Mouse (Mus musculus) embryonic fibroblast, embryonic 13.5 days (primary cell): ENCODE results near the gene Klf7. TPM values are rescaled to one million over a fixed set of nuclear protein-coding genes. Genes with fewer than 3 reads are reported as not detected.

ENCODE experiments used
- H3K27ac ChIP-seq: 2 replicates; pipeline ENCODE4 v1.5.1; 2012; ENCODE audit warnings: low read length, control low read depth, inconsistent platforms; ENCODE audit not compliant: insufficient read depth
- H3K4me1 ChIP-seq: 2 replicates; pipeline ENCODE4 v1.6.1; 2011; ENCODE audit warnings: low read length; ENCODE audit not compliant: control insufficient read depth, insufficient read depth
- H3K4me3 ChIP-seq: 2 replicates; pipeline ENCODE4 v1.5.1; 2011; ENCODE audit warnings: mild to moderate bottlenecking, control low read depth, low read length; ENCODE audit not compliant: insufficient read depth
- CTCF ChIP-seq: IDR thresholded peaks from 2 replicates; pipeline ENCODE4 v1.5.1; 2011; ENCODE audit warnings: mild to moderate bottlenecking, control low read depth, low read length, moderate library complexity, borderline replicate concordance; ENCODE audit not compliant: insufficient read depth
- POLR2A ChIP-seq: IDR thresholded peaks from 2 replicates; pipeline ENCODE4 v1.6.1; 2011; ENCODE audit warnings: low read depth, mild to moderate bottlenecking, control low read depth, low read length, moderate library complexity
- polyA plus RNA-seq: library from polyadenylated mRNA; stranded (reverse); fragments of >200 nt; gene quantifications from 2 replicates; pipeline ENCODE4 v1.2.4, GENCODE M21; 2011; ENCODE audit warnings: low read depth; ENCODE audit not compliant: missing spikeins, insufficient read length

The Klf7 gene
- 34.3 and 44.7 TPM in 2 replicates for polyA plus RNA-seq

DNA sequence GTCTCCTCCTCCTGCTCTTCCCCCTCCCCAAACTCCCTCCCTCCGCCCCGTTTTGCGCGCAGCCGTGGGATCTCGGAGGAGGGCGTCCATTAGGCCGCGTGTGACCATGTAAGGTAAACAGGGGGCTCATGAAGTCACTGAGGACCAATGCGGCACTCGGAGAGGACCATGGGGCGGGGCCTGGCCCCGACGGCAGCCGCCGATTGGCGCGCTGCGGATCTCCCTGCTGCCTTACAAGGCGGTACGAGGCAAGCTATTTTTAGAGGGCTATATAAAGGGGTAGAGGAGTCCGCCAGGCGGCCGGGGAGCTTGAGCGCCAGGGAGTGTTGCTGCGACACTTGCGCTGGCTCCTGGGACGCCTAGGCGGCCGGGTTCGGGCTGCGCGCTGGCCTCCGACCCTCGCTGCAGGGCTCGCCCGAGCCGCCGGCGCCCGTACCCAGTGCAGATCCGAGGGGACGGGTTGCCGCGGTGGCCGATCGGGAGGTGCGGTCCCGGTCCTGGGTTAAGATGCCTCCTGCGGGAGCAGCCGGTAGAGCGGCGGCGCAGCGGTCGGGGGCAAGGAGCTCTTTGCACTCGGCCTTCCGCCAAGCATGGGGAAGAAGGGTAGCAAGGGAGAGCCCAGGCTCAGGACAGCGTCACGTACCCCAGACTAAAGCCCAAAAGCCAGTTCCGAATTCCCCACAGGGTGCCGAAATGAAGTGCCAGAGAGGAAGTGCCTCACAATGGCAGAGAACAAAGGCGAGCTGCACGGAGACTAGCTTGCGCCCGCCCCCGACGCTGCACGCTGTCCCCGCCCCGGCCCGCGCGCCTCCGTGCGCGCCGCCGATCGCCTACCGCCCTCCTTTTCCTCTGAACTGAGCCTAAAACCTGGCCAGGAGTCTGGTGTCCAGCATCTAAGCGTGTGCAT is at the start of gene Klf7:
Gene Klf7 (minus strand): TSS at position 724 of the 907 bp plus-strand sequence.
- TF ChIP-seq POLR2A (peak; percentile 93), CTCF (no peak)
- peak within 1 kb of the TSS; percentile 68 for H3K4me3 ChIP-seq
- peaks cover 5% of the 10 kb centered on the region for H3K4me1 ChIP-seq
- H3K27ac ChIP-seq = peak within 1 kb of the TSS; percentile 99

DNA sequence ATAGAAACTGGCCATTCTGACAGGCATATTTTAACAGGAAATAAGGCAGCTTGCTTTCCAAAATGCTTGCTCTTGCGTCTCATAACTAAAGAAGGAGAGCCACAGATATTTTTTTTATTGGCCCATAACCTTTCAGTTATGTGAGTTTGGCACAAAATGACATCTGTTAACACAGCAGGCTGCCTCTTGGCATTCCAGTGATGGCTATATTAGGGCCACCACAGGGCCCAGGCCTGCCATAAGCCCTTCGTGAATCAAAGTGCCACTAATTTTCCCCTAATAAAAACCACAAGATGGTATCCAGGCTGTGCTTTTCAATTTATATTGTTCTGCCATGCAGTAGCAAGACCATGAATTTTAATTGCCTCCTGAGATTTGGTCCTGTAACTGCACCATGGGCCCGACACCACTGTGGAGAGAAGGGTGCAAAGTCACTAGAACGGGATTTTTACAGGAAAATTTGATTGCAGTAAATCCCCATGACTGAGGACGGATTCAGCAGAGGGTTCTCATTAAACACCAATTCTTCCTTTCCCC is 42.5 kb upstream of the Klf7 start:
- Histone ChIP-seq H3K4me1 (no peaks in the 10 kb centered on the region), H3K27ac (no peak overlapping the region), H3K4me3 (no peak overlapping the region)
- TF ChIP-seq POLR2A (no peak), CTCF (no peak)

DNA sequence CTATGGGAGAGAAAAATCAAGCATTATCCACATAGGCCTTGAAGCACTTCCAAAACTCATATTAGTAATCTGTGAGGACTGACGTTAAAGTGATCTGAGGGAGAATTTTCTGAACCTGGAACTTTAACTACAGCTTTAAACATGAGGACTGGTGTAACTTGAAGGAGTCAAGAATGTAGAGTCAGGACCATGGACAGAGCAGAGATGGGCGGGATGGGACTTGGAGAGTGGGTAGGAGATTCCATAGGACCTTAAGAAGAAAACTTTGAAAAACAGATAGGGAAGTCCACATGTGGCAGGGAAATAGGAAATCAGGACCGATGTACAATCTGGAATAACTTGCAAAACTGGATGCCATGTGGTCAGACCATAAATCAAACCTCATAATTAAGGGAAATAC is 36.7 kb upstream of the Klf7 start:
- no peak for TF ChIP-seq CTCF
- TF ChIP-seq POLR2A = no peak
- H3K4me1 ChIP-seq = no peaks in the 10 kb centered on the region
- H3K27ac ChIP-seq = no peak overlapping the region
- H3K4me3 ChIP-seq = no peak overlapping the region

DNA sequence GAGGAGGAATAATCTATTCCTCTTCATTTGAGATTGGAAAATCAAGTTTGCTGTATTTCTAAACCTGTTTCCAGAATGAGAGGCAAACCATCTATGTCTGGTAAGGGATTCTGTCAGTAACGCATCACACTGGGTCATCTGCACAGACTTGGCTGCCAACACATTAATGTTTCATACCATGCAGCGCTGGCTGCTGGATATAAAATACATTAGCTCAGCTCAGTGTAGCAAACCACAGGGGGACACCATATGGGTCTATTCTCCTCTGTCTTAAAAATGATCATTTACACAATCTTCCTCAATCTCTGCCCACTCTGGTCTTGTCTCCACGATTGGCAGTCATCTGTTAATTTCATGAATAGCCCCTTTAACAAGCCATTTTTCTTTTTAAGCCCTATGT is 27.1 kb upstream of the Klf7 start:
- no peak overlapping the region for H3K27ac ChIP-seq
- no peaks in the 10 kb centered on the region for H3K4me1 ChIP-seq
- TF ChIP-seq POLR2A (no peak), CTCF (no peak)
- H3K4me3 ChIP-seq = no peak overlapping the region

DNA sequence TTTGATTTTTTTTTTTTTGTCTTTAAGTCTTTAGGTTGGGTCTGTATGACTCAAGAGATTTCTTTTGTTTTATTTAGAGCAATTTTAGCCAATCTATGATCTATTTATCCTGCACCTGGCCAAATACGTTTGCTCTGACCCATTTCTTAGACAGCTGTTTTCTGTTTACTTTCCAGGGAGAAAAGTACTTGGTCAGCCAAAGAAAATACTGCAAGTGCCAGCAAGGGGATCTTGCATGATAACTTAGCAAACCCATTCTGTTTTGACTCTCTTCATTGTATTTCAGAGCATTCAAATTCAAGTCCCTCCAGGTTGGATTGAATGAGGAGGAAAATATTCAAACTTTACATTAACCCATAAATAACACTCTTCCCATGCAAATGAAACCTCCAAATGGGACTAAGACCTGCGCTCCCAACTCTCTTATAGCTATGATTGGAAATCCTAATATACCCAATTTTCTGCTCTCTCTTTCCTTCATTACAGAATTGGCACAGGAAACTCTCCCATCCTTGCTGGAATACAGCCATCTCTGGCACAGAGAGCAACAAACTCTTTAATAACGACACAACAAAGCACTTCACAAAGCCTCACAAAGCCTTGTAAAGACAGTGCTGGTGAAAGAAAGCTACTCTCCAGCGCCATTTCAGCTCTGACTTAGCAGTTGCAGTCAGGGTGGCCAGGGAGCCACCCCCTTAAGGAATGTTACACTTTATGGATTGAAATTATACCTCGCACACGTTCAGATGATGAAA is 20.8 kb upstream of the Klf7 start:
- no peak for TF ChIP-seq POLR2A
- no peak for TF ChIP-seq CTCF
- Histone ChIP-seq H3K4me1 (no peaks in the 10 kb centered on the region), H3K27ac (no peak overlapping the region), H3K4me3 (no peak overlapping the region)

DNA sequence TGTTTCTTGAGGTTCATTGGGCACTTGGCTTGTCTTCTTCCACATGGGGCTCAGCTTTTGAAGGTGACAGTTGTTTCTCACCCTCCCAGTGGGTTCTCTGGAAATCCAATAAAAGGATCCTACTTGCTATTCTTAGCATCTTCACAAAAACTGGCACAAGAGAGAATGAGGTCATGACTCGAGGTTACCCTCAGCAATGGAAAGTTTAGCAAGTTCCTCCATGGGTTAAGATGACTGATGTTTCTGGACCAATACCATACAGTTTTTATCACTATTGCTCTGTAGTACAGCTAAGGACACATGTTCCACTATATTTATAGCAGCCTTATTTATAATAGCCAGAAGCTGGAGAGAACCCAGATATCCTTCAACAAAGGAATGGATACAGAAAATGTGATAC is 12.4 kb upstream of the Klf7 start:
- Histone ChIP-seq H3K4me3 (no peak overlapping the region), H3K27ac (no peak overlapping the region), H3K4me1 (no peaks in the 10 kb centered on the region)
- TF ChIP-seq POLR2A (no peak), CTCF (no peak)

DNA sequence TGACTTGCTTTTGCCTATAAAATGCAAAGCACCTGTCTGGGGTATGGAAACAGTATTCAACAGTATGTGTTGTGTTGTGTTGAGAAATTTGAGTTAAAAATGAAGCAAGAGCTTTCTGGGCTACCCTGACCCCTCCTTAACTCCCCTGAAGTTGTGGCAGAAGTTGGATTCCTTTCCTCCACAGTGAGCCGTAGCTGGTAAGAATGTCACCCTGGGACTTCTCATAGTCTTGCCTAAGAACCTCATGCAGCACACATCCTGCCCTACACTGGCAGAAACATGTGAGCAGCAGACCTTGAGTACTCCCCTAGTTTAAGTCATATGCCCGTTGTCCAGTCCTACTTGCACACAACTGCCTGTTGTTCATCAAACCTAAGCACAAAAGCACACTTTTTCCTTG is 4.7 kb upstream of the Klf7 start:
- TF ChIP-seq POLR2A = no peak
- TF ChIP-seq CTCF = no peak
- Histone ChIP-seq H3K4me3 (no peak overlapping the region), H3K27ac (no peak overlapping the region), H3K4me1 (no peaks in the 10 kb centered on the region)

DNA sequence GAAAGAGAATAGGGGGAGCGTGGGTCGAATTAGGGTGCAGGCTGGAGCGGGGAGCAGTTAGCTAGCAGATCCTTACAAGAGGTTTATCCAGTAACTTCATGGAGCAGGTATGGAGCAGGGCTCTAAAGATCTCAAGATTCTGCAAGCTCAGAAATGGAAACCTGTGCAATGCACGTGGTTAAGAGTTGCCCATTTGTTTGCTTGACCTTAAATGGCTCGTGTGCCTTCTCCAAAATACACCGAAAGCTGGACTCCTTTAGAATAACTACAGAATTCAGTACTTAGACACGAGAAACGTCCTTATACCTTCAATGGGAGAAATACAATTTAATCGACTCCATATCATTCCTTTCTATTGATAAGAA is 366 bp upstream of the Klf7 start:
- TF ChIP-seq CTCF = no peak
- TF ChIP-seq POLR2A = peak; percentile 38; the same call in 1 of the 2 replicates
- H3K4me1 ChIP-seq = peaks cover 5% of the 10 kb centered on the region
- peak overlapping the region; percentile 93 for H3K27ac ChIP-seq
- H3K4me3 ChIP-seq = peak overlapping the region; percentile 52

DNA sequence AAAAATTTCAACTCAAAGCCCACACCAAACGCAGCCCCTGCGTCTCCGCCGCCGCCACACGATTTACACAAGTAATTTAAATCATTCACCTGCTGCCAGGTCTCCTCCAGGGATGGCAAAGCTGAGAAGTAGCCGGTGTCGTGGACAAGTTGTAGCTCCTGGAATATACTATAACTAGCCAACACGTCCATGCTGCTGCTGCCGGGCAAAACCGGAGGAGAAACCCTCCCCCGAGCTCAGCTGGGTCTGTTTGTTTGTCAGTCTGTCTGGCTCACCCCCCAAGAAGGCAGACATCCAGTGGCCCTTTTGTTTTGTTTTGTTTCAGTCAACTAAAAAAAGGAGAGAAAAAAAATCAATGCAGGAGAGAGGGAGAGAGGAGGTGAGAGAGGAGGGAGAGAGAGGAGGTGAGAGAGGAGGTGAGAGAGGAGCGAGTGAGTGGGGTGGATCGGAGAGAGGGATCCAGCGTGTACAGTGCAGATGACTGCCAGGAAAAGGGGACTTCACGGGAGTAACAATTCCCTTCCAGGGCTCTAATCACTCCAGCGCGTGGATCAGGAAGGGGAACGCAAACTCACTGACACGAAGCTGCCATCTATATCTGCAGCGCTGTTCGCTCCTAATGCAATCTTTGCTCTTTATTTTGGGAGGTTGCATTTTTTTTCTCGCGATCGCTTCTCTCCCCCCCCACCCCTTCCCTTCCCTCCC is 1.1 kb downstream of the Klf7 start:
- Histone ChIP-seq H3K27ac (peak overlapping the region; percentile 90), H3K4me1 (peaks cover 5% of the 10 kb centered on the region), H3K4me3 (peak overlapping the region; percentile 68)
- TF ChIP-seq CTCF (no peak), POLR2A (peak; percentile 94)
